Mouse (Mus musculus): ENCODE measurements around the gene Gm10645.

DNA sequence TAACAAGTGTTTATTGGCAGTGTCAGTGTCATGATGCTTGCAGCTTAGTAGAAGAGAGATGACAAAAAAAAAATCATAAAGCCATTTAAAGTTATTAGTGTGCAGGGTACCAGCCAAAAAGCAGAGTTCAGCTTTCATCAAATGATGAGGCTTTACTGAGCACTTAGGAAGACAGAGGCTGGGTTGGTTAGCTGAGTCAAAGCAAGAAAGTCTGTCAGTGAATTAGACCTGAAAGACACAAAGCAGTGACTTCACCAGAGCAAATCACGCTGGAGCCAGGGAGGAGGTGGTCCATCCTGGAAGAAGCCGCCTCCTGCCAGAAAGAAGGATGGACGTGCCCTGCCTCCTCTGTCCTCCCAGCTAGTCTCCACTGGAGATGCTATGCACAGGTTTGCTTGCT lies 2.0 kb upstream of the Gm10645 start:
- TF ChIP-seq TAL1 (IDR thresholded peaks at IDR 0.05; ENCODE audit: low read length) (no peak), MXI1 (IDR thresholded peaks at IDR 0.05; ENCODE audit: low read depth, low read length) (no peak), CTCF (IDR thresholded peaks at IDR 0.05 in 2 of 3, conservative IDR thresholded peaks at IDR 0.05 in 1 of 3; ENCODE audit: control insufficient read depth in 1 of 3, insufficient read depth in 1 of 3, low read depth in 2 of 3, low read length in 3 of 3, poor library complexity in 1 of 3, severe bottlenecking in 1 of 3) (no peak), POLR2A (IDR thresholded peaks at IDR 0.05; ENCODE audit: control insufficient read depth in 1 of 2, insufficient read depth in 1 of 2, low read depth in 1 of 2, low read length in 2 of 2, poor library complexity in 1 of 2) (no peak), CHD1 (IDR thresholded peaks at IDR 0.05; ENCODE audit: low read depth, low read length) (no peak), EP300 (IDR thresholded peaks at IDR 0.05; ENCODE audit: low read depth in 1 of 2, low read length in 2 of 2) (no peak), GATA1 (IDR thresholded peaks at IDR 0.05; ENCODE audit: low read depth, low read length) (no peak), MAFK (IDR thresholded peaks at IDR 0.05; ENCODE audit: borderline replicate concordance, low read depth, low read length) (no peak), TBP (IDR thresholded peaks at IDR 0.05; ENCODE audit: low read depth, low read length) (no peak), KAT2A (conservative IDR thresholded peaks at IDR 0.05; ENCODE audit: low read depth, low read length) (no peak), JUND (IDR thresholded peaks at IDR 0.05; ENCODE audit: low read depth, low read length) (no peak)
